Mouse (Mus musculus): ENCODE results near the gene Zmym2. TPM values are rescaled to one million over a fixed set of nuclear protein-coding genes. Genes with fewer than 3 reads are reported as not detected.

Gene Zmym2
- polyA plus RNA-seq, 1 experiment from 2014 or later = 75.6 TPM

DNA sequence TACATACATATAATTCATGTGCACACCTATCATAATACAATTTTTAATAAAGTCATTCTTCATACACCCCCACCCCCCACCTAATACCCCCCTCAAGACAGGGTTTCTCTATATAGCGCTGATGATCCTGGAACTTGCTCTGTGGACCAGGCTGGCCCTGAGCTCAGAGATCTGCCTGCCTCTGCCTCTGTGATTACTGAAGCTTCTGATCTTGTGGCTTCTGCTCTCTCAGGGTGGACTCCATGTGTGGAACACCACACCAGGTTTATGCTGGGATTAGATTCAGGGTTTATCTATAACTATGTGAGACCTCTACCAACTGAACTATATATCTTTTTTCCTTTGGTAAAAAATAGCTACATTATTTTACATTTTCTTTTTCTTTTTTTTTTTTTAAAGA is 10.1 kb downstream of the Zmym2 start:
- Histone ChIP-seq H3K4me3 (replicated peaks; ENCODE audit: low read length) (no peak overlapping the region), H3K27me3 (replicated peaks; ENCODE audit: control insufficient read depth, insufficient read depth, low read length) (no peaks in the 10 kb centered on the region), H3K9me3 (ENCODE audit: control insufficient read depth, low read length) (no peaks in the 10 kb centered on the region), H3K4me2 (ENCODE audit: low read length) (no peak overlapping the region), H3K36me3 (ENCODE audit: control insufficient read depth, insufficient read depth) (peaks cover 14% of the 10 kb centered on the region), H3K4me1 (replicated peaks; ENCODE audit: control insufficient read depth, insufficient read depth, low read length) (no peaks in the 10 kb centered on the region), H3K27ac (ENCODE audit: low read length) (no peak overlapping the region), H3K9ac (replicated peaks; ENCODE audit: low read depth, low read length) (no peak overlapping the region)
- ATAC-seq = no peak
- WGBS = 100% methylated on average over 1 of the region's 1 CpGs

DNA sequence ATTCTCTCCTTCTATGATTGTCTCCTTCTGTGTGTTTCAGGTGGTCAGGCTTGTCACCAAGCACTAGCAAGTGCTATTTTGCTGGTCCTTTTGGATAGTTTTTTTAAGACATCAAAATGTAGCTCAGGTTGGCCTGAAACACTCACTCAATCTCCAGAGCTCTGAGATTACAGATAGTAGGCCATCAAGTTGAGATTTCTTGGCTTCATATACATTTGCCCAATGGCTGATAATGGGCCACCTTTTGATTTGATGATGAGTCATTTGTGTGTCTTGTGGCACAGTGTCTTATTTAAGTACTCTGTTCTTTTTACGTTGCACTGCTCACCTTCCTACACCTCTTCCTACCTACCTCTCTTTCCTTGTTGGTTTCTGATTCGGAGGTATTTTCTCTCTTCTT is 11.0 kb downstream of the Zmym2 start:
- Histone ChIP-seq H3K27me3 (replicated peaks; ENCODE audit: control insufficient read depth, insufficient read depth, low read length) (no peaks in the 10 kb centered on the region), H3K4me1 (replicated peaks; ENCODE audit: control insufficient read depth, insufficient read depth, low read length) (no peaks in the 10 kb centered on the region), H3K9me3 (ENCODE audit: control insufficient read depth, low read length) (no peaks in the 10 kb centered on the region), H3K9ac (replicated peaks; ENCODE audit: low read depth, low read length) (no peak overlapping the region), H3K27ac (ENCODE audit: low read length) (no peak overlapping the region), H3K36me3 (ENCODE audit: control insufficient read depth, insufficient read depth) (peaks cover 13% of the 10 kb centered on the region), H3K4me3 (replicated peaks; ENCODE audit: low read length) (no peak overlapping the region), H3K4me2 (ENCODE audit: low read length) (no peak overlapping the region)
- WGBS = 96% methylated on average over 2 of the region's 2 CpGs
- ATAC-seq = no peak

DNA sequence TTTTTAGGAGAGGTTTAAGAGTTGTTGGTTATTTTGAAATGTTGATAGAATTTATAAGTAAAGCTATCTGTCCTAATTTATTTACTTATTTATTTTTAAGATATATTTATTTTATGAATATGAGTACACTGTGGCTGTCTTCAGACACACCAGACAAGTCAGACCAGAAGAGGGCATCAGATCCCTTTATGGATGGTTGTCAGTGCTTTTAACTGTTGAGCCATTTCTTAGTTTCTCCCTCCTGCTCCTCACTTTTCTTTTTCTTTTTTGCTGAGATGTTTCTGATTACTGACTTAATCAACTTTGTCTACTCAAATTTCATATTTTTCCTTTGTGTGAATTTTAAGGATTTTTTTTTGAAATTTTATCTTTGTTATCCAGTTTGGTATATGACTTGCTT is 13.2 kb downstream of the Zmym2 start:
- Histone ChIP-seq H3K4me3 (replicated peaks; ENCODE audit: low read length) (no peak overlapping the region), H3K4me1 (replicated peaks; ENCODE audit: control insufficient read depth, insufficient read depth, low read length) (0 out of 2 replicates have a peak, but pooled peaks cover 3% of the 10 kb centered on the region), H3K27ac (ENCODE audit: low read length) (no peak overlapping the region), H3K36me3 (ENCODE audit: control insufficient read depth, insufficient read depth) (peaks cover 12% of the 10 kb centered on the region), H3K27me3 (replicated peaks; ENCODE audit: control insufficient read depth, insufficient read depth, low read length) (no peaks in the 10 kb centered on the region), H3K9ac (replicated peaks; ENCODE audit: low read depth, low read length) (no peak overlapping the region), H3K9me3 (ENCODE audit: control insufficient read depth, low read length) (no peaks in the 10 kb centered on the region), H3K4me2 (ENCODE audit: low read length) (no peak overlapping the region)
- ATAC-seq = no peak

DNA sequence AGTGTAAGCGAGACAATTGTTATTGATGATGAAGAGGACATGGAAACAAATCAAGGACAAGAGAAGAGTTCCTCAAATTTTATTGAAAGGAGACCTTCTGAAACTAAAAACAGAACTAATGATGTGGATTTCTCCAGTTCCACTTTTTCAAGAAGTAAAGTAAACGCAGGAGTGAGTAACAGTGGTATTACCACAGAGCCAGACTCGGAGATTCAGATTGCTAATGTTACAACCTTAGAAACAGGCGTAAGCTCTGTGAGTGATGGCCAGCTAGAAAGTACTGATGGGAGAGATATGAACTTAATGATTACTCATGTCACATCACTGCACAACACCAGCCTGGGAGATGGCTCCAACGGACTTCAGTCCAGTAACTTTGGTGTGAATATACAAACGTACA is 16.6 kb downstream of the Zmym2 start:
- H3K9ac ChIP-seq (replicated peaks; ENCODE audit: low read depth, low read length) = no peak overlapping the region
- no peak overlapping the region for H3K4me2 ChIP-seq (ENCODE audit: low read length)
- no peak for ATAC-seq
- no peaks in the 10 kb centered on the region for H3K9me3 ChIP-seq (ENCODE audit: control insufficient read depth, low read length)
- H3K4me3 ChIP-seq (replicated peaks; ENCODE audit: low read length) = no peak overlapping the region
- 97% methylated on average over 6 of the region's 6 CpGs for WGBS
- H3K27ac ChIP-seq (ENCODE audit: low read length) = no peak overlapping the region
- peaks cover 15% of the 10 kb centered on the region for H3K36me3 ChIP-seq (ENCODE audit: control insufficient read depth, insufficient read depth)
- H3K27me3 ChIP-seq (replicated peaks; ENCODE audit: control insufficient read depth, insufficient read depth, low read length) = no peaks in the 10 kb centered on the region
- peaks cover 8% of the 10 kb centered on the region; the same call in 1 of the 2 replicates for H3K4me1 ChIP-seq (replicated peaks; ENCODE audit: control insufficient read depth, insufficient read depth, low read length)

DNA sequence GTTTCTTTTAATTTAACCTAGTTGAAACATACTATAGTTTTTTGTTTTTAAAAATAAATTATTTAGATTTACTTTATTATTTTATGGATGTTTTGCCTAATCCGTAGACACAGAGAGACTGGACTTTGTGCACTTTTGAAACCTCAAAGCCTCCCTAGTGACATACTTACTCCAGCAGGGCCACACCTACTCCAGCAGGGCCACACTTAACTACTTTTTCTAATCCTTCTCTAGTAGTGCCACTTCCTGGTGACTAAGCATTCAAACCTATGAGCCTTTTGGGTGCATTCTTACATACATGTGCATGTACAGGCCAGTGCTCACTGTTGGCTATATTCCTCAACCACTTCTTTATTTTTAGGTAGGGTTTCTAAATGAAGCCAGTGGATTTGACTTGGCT is 19.2 kb downstream of the Zmym2 start:
- no peak overlapping the region for H3K9ac ChIP-seq (replicated peaks; ENCODE audit: low read depth, low read length)
- WGBS = 98% methylated on average over 1 of the region's 1 CpGs
- H3K36me3 ChIP-seq (ENCODE audit: control insufficient read depth, insufficient read depth) = peaks cover 15% of the 10 kb centered on the region
- no peak overlapping the region for H3K4me2 ChIP-seq (ENCODE audit: low read length)
- H3K4me1 ChIP-seq (replicated peaks; ENCODE audit: control insufficient read depth, insufficient read depth, low read length) = peaks cover 8% of the 10 kb centered on the region; the same call in 1 of the 2 replicates
- H3K9me3 ChIP-seq (ENCODE audit: control insufficient read depth, low read length) = no peaks in the 10 kb centered on the region
- H3K27me3 ChIP-seq (replicated peaks; ENCODE audit: control insufficient read depth, insufficient read depth, low read length) = no peaks in the 10 kb centered on the region
- no peak overlapping the region for H3K4me3 ChIP-seq (replicated peaks; ENCODE audit: low read length)
- no peak overlapping the region for H3K27ac ChIP-seq (ENCODE audit: low read length)
- no peak for ATAC-seq

DNA sequence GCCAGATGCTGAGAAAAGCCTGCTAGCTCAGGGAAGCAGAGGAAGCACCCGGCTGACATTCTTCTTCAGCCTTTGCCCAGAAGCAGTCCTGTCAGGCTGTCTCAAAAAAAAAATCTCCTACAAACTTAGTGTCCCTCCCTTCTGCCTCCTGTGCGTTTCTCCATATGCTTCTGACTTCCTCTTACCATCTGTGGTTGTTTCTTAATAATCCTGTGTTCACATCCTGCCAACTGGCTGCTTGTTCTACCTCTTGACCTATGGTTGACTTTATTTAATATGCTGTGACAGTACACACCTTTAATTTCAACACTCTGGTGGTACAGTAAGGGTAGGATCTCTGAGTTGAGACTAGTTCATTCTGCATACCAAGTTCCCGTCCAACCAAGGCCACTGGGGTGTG is 32.1 kb downstream of the Zmym2 start:
- no peak for ATAC-seq
- no peak overlapping the region for H3K4me3 ChIP-seq (replicated peaks; ENCODE audit: low read length)
- no peaks in the 10 kb centered on the region for H3K9me3 ChIP-seq (ENCODE audit: control insufficient read depth, low read length)
- H3K4me1 ChIP-seq (replicated peaks; ENCODE audit: control insufficient read depth, insufficient read depth, low read length) = no peaks in the 10 kb centered on the region
- no peak overlapping the region for H3K4me2 ChIP-seq (ENCODE audit: low read length)
- H3K27me3 ChIP-seq (replicated peaks; ENCODE audit: control insufficient read depth, insufficient read depth, low read length) = no peaks in the 10 kb centered on the region
- peaks cover 5% of the 10 kb centered on the region for H3K36me3 ChIP-seq (ENCODE audit: control insufficient read depth, insufficient read depth)
- no peak overlapping the region for H3K9ac ChIP-seq (replicated peaks; ENCODE audit: low read depth, low read length)
- no peak overlapping the region for H3K27ac ChIP-seq (ENCODE audit: low read length)
- 64% methylated on average over 3 of the region's 3 CpGs for WGBS

DNA sequence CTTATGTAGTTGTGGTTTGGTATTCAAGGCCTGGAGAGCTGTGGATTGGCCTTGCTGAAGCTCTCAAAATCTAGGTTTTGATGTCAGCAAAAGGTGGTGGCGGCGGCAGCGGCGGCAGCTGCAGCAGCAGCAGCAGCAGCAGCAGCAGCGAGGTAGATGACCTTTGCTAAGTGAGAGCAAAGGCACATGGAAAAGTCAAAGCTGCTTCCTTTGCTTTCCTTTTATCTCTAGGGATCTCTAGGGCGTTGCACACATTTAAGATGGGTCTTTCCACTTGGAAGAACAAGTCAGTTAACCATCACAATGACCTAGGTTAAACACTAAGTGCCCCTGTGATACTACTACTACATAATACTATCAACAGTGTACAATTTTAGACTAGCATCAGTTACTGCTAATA is 49.0 kb downstream of the Zmym2 start:
- H3K27ac ChIP-seq (ENCODE audit: low read length) = no peak overlapping the region
- no peaks in the 10 kb centered on the region for H3K27me3 ChIP-seq (replicated peaks; ENCODE audit: control insufficient read depth, insufficient read depth, low read length)
- 93% methylated on average over 6 of the region's 6 CpGs for WGBS
- no peaks in the 10 kb centered on the region for H3K4me1 ChIP-seq (replicated peaks; ENCODE audit: control insufficient read depth, insufficient read depth, low read length)
- H3K36me3 ChIP-seq (ENCODE audit: control insufficient read depth, insufficient read depth) = peaks cover 7% of the 10 kb centered on the region
- no peaks in the 10 kb centered on the region for H3K9me3 ChIP-seq (ENCODE audit: control insufficient read depth, low read length)
- H3K4me3 ChIP-seq (replicated peaks; ENCODE audit: low read length) = no peak overlapping the region
- ATAC-seq = no peak
- no peak overlapping the region for H3K9ac ChIP-seq (replicated peaks; ENCODE audit: low read depth, low read length)
- H3K4me2 ChIP-seq (ENCODE audit: low read length) = no peak overlapping the region

DNA sequence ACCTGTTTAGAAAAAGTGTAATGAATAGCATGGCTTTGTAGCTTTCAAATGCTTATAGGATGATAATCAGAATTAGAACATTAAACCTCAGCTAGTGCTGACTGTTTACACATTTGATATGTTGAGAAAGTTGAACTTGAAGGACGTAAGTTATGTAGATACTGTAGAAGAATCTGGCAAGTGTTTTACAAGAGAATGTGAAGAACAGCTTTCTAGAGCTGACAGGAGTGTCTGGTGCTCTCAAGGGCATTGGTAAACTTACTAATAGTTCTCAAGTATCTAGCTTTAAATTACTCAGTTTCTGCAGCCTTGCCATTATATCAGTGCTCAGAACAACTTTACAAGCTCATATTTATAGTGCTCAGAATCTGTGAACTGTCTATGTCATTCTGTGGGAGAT is 53.5 kb downstream of the Zmym2 start:
- Histone ChIP-seq H3K4me2 (ENCODE audit: low read length) (no peak overlapping the region), H3K9ac (replicated peaks; ENCODE audit: low read depth, low read length) (no peak overlapping the region), H3K36me3 (ENCODE audit: control insufficient read depth, insufficient read depth) (peaks cover 18% of the 10 kb centered on the region), H3K4me1 (replicated peaks; ENCODE audit: control insufficient read depth, insufficient read depth, low read length) (no peaks in the 10 kb centered on the region), H3K4me3 (replicated peaks; ENCODE audit: low read length) (no peak overlapping the region), H3K27me3 (replicated peaks; ENCODE audit: control insufficient read depth, insufficient read depth, low read length) (no peaks in the 10 kb centered on the region), H3K27ac (ENCODE audit: low read length) (no peak overlapping the region), H3K9me3 (ENCODE audit: control insufficient read depth, low read length) (no peaks in the 10 kb centered on the region)
- 92% methylated on average over 1 of the region's 1 CpGs for WGBS
- ATAC-seq = no peak

DNA sequence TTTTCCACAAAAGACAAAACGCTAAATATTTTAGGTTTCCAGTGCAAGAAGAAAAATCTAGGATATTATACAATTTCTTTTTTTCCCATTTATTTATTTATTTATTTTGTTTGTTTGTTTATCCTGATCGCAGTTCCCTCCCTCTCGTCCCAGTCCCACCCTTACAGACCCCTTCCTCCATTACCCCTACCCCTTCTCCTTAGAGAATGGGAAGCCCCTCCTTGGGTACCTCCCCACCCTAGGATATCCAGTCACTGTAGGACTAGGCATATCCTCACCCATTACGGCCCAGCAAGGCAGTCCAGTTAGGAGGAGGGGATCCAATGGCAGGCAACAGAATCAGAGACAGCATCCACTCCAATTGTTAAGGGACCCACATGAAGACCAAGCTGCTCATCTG is 66.5 kb downstream of the Zmym2 start:
- Histone ChIP-seq H3K9ac (replicated peaks; ENCODE audit: low read depth, low read length) (no peak overlapping the region), H3K27me3 (replicated peaks; ENCODE audit: control insufficient read depth, insufficient read depth, low read length) (no peaks in the 10 kb centered on the region), H3K4me2 (ENCODE audit: low read length) (no peak overlapping the region), H3K27ac (ENCODE audit: low read length) (no peak overlapping the region), H3K9me3 (ENCODE audit: control insufficient read depth, low read length) (no peaks in the 10 kb centered on the region), H3K36me3 (ENCODE audit: control insufficient read depth, insufficient read depth) (peaks cover 30% of the 10 kb centered on the region), H3K4me1 (replicated peaks; ENCODE audit: control insufficient read depth, insufficient read depth, low read length) (no peaks in the 10 kb centered on the region), H3K4me3 (replicated peaks; ENCODE audit: low read length) (no peak overlapping the region)
- ATAC-seq = no peak; the same call in 1 of the 2 replicates
- WGBS = 94% methylated on average over 4 of the region's 4 CpGs

DNA sequence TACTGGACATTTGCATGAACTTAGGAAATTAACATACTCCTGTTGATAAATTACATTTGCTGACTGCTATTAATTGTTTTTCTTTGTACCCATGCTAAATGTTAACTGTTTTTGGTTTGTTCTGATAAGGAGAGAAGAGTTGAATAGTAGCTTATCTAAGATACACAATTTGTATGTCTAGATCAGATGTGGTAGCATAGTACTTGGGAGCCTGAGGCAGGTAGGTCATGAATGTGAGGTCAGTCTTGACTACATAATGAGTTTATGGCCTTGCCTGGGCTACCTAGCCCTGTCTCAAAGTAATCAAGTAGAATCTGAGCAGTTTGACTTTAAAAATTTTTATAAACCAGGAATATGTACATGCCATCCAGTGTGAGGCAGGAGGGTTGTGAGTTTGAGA is 67.9 kb downstream of the Zmym2 start:
- H3K27ac ChIP-seq (ENCODE audit: low read length) = no peak overlapping the region

More for the DNA sequence above, 67.9 kb downstream of the Zmym2 start:
- no peak overlapping the region for H3K4me2 ChIP-seq (ENCODE audit: low read length)
- no peaks in the 10 kb centered on the region for H3K27me3 ChIP-seq (replicated peaks; ENCODE audit: control insufficient read depth, insufficient read depth, low read length)
- ATAC-seq = no peak
- H3K9me3 ChIP-seq (ENCODE audit: control insufficient read depth, low read length) = no peaks in the 10 kb centered on the region
- no peak overlapping the region for H3K4me3 ChIP-seq (replicated peaks; ENCODE audit: low read length)
- H3K36me3 ChIP-seq (ENCODE audit: control insufficient read depth, insufficient read depth) = peaks cover 25% of the 10 kb centered on the region
- H3K4me1 ChIP-seq (replicated peaks; ENCODE audit: control insufficient read depth, insufficient read depth, low read length) = no peaks in the 10 kb centered on the region
- H3K9ac ChIP-seq (replicated peaks; ENCODE audit: low read depth, low read length) = no peak overlapping the region

All from forebrain, embryonic 16.5 days (tissue).